Mouse (Mus musculus): Measurements from ENCODE around the gene Ssbp3. TPM values are rescaled to one million over a fixed set of nuclear protein-coding genes. Genes with fewer than 3 reads are reported as not detected.

The Ssbp3 gene
- polyA plus RNA-seq, 1 experiment = 27.8 TPM

- no peak for DNase-seq (ENCODE audit: low read depth in 1 of 2, low spot score in 2 of 2)
- Histone ChIP-seq H3K27me3 (ENCODE audit: control insufficient read depth, insufficient read depth, low read length) (no peaks in the 10 kb centered on the region), H3K27ac (ENCODE audit: insufficient read depth, low read length) (no peak overlapping the region), H3K36me3 (ENCODE audit: control insufficient read depth, insufficient read depth, low read length) (no peaks in the 10 kb centered on the region), H3K4me3 (ENCODE audit: extremely low read depth, insufficient read depth, insufficient read length) (no peak overlapping the region), H3K4me1 (ENCODE audit: control insufficient read depth, insufficient read depth, insufficient read length) (peaks cover 17% of the 10 kb centered on the region)
- WGBS = 82% methylated on average over 3 of the region's 3 CpGs
- TF ChIP-seq CTCF (IDR thresholded peaks at IDR 0.05; ENCODE audit: extremely low read depth, insufficient read depth, insufficient read length, insufficient replicate concordance) (no peak), POLR2A (IDR thresholded peaks at IDR 0.05; ENCODE audit: low read depth, low read length) (no peak)
These were observed 4.6 kb upstream of the Ssbp3 start for GRCm38 (mm10) chr4:106905898-106906297.

DNA sequence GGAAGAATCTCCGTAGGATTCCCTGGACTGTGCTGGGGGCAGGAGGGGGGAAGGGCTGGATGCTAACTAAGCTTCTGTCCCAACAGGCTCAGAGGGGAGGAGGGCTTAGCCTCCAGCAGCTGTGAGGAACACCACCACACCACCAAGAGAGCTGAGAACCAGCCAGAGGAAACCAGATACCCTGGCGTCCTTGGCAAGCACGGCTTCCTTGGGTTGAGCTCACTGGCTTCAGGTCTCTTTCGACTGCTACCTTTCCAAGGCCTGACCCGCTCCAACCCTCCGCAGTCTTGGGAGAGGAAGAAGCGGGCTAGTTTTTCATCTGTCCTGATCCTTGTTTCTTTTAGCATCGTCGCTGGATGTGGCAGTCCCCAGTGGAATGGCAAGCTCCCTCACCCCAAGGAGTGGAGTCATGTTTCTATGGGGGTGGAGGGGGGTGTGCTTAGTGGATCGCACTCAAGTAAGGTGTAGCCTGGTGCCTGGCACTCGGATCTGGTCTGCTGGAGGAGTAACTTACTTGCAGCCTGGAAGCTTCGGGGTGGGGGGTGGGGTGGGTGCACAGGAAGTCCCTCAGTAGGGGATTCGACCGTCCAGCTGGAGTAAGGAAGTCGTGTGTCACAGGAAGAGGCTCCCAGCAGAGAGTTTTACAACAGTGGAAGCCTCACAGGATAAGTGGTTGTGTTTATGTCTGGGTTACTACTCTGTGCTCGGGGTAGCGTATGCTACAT is 2.6 kb upstream of the Ssbp3 start:
- no peak overlapping the region for H3K4me3 ChIP-seq (ENCODE audit: extremely low read depth, insufficient read depth, insufficient read length)
- TF ChIP-seq POLR2A (IDR thresholded peaks at IDR 0.05; ENCODE audit: low read depth, low read length) (no peak), CTCF (IDR thresholded peaks at IDR 0.05; ENCODE audit: extremely low read depth, insufficient read depth, insufficient read length, insufficient replicate concordance) (no peak)
- peaks cover 4% of the 10 kb centered on the region for H3K27me3 ChIP-seq (ENCODE audit: control insufficient read depth, insufficient read depth, low read length)
- DNase-seq (ENCODE audit: low read depth in 1 of 2, low spot score in 2 of 2) = no peak
- peaks cover 27% of the 10 kb centered on the region for H3K4me1 ChIP-seq (ENCODE audit: control insufficient read depth, insufficient read depth, insufficient read length)
- WGBS = 26% methylated on average over 17 of the region's 17 CpGs
- H3K36me3 ChIP-seq (ENCODE audit: control insufficient read depth, insufficient read depth, low read length) = no peaks in the 10 kb centered on the region
- peak overlapping the region; percentile 4; the same call in 1 of the 2 replicates for H3K27ac ChIP-seq (ENCODE audit: insufficient read depth, low read length)

GRCm38 (mm10) chr4:106908426-106908809 is 2.1 kb upstream of the Ssbp3 start:
- peak overlapping the region; percentile 68; the same call in 1 of the 2 replicates for H3K27ac ChIP-seq (ENCODE audit: insufficient read depth, low read length)
- 15% methylated on average over 3 of the region's 3 CpGs for WGBS
- TF ChIP-seq CTCF (IDR thresholded peaks at IDR 0.05; ENCODE audit: extremely low read depth, insufficient read depth, insufficient read length, insufficient replicate concordance) = no peak
- no peak for TF ChIP-seq POLR2A (IDR thresholded peaks at IDR 0.05; ENCODE audit: low read depth, low read length)
- peak in 1 of 2 experiments; percentile 60 for DNase-seq (ENCODE audit: low read depth in 1 of 2, low spot score in 2 of 2)
- peaks cover 28% of the 10 kb centered on the region for H3K4me1 ChIP-seq (ENCODE audit: control insufficient read depth, insufficient read depth, insufficient read length)
- no peak overlapping the region for H3K4me3 ChIP-seq (ENCODE audit: extremely low read depth, insufficient read depth, insufficient read length)
- no peaks in the 10 kb centered on the region for H3K36me3 ChIP-seq (ENCODE audit: control insufficient read depth, insufficient read depth, low read length)
- peaks cover 4% of the 10 kb centered on the region for H3K27me3 ChIP-seq (ENCODE audit: control insufficient read depth, insufficient read depth, low read length)

DNA sequence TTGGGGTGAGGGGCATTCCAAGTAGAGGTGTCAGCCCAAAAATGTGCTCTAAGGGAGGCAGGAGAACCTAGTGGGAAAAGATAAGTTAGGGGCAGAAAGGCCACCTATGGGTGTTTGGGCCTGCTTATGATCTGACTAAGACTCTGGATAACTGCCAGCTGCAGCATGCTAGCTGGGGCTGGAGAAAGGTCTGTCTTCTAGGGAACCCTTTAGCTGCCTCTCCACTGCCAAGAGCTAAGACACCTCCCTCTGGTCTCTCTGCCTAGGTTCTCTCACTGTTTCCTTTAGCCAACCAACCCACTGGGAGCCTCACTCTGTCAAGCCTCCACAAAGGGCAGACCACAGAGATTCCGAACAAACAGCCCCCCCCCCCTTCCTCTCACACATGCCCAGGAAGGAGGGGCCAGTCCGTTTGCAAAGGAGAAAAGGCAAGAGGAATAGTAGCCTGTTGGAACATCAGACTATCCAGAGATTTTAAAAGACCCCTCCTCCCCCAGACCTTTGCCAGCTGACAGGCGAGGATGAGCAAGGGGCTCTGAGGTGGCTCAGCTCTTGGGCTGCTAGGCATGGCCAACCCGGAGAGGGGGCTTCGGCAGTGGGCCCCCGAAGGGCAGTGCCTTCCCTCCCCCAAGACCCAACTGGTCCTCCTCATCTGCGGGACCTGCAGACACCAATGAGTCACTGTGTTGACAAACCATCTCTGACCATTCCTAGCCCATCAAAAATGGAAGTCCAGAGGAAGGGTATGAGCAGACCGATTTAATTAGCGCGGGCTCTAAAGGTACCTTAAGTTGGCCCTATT is 1.4 kb upstream of the Ssbp3 start:
- Histone ChIP-seq H3K27ac (ENCODE audit: insufficient read depth, low read length) (peak overlapping the region; percentile 68), H3K27me3 (ENCODE audit: control insufficient read depth, insufficient read depth, low read length) (peaks cover 4% of the 10 kb centered on the region), H3K36me3 (ENCODE audit: control insufficient read depth, insufficient read depth, low read length) (no peaks in the 10 kb centered on the region), H3K4me3 (ENCODE audit: extremely low read depth, insufficient read depth, insufficient read length) (no peak overlapping the region; the same call in 1 of the 2 replicates), H3K4me1 (ENCODE audit: control insufficient read depth, insufficient read depth, insufficient read length) (peaks cover 28% of the 10 kb centered on the region)
- peak in 1 of 2 experiments; percentile 11 for DNase-seq (ENCODE audit: low read depth in 1 of 2, low spot score in 2 of 2)
- 19% methylated on average over 10 of the region's 10 CpGs for WGBS
- TF ChIP-seq CTCF (IDR thresholded peaks at IDR 0.05; ENCODE audit: extremely low read depth, insufficient read depth, insufficient read length, insufficient replicate concordance) (no peak), POLR2A (IDR thresholded peaks at IDR 0.05; ENCODE audit: low read depth, low read length) (no peak)

- H3K4me3 ChIP-seq (ENCODE audit: extremely low read depth, insufficient read depth, insufficient read length) = 0 out of 2 replicates have a peak overlapping the region, but pooled peaks have one; percentile 19
- H3K4me1 ChIP-seq (ENCODE audit: control insufficient read depth, insufficient read depth, insufficient read length) = peaks cover 28% of the 10 kb centered on the region
These were observed 704 bp upstream of the Ssbp3 start for GRCm38 (mm10) chr4:106909797-106910196.

DNA sequence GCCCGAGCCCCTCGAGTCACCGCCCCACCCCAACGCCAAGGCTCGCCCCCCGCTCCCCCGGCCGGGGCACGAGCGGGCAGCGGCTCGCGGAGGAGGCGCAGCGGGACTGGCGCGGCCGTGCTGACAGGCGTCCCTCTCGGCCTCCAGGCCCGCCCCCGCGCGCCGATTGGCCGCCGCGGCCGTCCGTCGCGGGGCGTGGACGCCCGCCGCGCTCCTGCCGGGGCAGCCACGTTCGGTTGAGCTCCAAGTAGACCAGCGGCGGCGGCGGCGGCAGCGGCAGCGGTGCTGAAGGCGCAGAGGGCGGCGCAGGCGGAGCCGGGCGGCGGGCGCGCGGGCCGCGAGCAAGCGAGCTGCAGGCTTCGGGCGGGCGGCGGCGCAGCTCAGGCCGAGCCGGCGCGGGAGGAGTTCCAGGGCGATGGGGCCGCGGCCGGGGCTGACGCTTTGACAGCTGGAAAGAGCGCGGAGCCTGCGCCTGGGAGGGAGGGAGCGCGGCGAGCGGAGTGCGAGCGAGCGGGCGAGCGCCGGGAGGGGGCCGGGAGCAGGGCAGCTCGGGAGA is 823 bp downstream of the Ssbp3 start:
- Histone ChIP-seq H3K4me1 (ENCODE audit: control insufficient read depth, insufficient read depth, insufficient read length) (peaks cover 28% of the 10 kb centered on the region), H3K27me3 (ENCODE audit: control insufficient read depth, insufficient read depth, low read length) (peaks cover 4% of the 10 kb centered on the region), H3K27ac (ENCODE audit: insufficient read depth, low read length) (peak overlapping the region; percentile 80), H3K4me3 (ENCODE audit: extremely low read depth, insufficient read depth, insufficient read length) (peak overlapping the region; percentile 81), H3K36me3 (ENCODE audit: control insufficient read depth, insufficient read depth, low read length) (peaks cover 3% of the 10 kb centered on the region; the same call in 1 of the 2 replicates)
- peak; percentile 64 to 93 for DNase-seq (ENCODE audit: low read depth in 1 of 2, low spot score in 2 of 2)
- peak; percentile 33; the same call in 1 of the 2 replicates for TF ChIP-seq POLR2A (IDR thresholded peaks at IDR 0.05; ENCODE audit: low read depth, low read length)
- no peak for TF ChIP-seq CTCF (IDR thresholded peaks at IDR 0.05; ENCODE audit: extremely low read depth, insufficient read depth, insufficient read length, insufficient replicate concordance)
- WGBS = 6% methylated on average over 76 of the region's 89 CpGs

More at GRCm38 (mm10) chr4:106909797-106910196, 704 bp upstream of the Ssbp3 start:
- WGBS = 2% methylated on average over 6 of the region's 6 CpGs
- no peak for DNase-seq (ENCODE audit: low read depth in 1 of 2, low spot score in 2 of 2)
- H3K27me3 ChIP-seq (ENCODE audit: control insufficient read depth, insufficient read depth, low read length) = peaks cover 4% of the 10 kb centered on the region
- no peaks in the 10 kb centered on the region for H3K36me3 ChIP-seq (ENCODE audit: control insufficient read depth, insufficient read depth, low read length)
- TF ChIP-seq POLR2A (IDR thresholded peaks at IDR 0.05; ENCODE audit: low read depth, low read length) (no peak), CTCF (IDR thresholded peaks at IDR 0.05; ENCODE audit: extremely low read depth, insufficient read depth, insufficient read length, insufficient replicate concordance) (no peak)
- H3K27ac ChIP-seq (ENCODE audit: insufficient read depth, low read length) = peak overlapping the region; percentile 68

Data from spleen, adult 2 months (tissue).